Mouse (Mus musculus): ENCODE data around the gene Pld5. TPM values are rescaled to one million over a fixed set of nuclear protein-coding genes. Genes with fewer than 3 reads are reported as not detected.

Pld5 gene
- polyA plus RNA-seq, 1 experiment from 2014 or later, result 0.27 TPM

DNA sequence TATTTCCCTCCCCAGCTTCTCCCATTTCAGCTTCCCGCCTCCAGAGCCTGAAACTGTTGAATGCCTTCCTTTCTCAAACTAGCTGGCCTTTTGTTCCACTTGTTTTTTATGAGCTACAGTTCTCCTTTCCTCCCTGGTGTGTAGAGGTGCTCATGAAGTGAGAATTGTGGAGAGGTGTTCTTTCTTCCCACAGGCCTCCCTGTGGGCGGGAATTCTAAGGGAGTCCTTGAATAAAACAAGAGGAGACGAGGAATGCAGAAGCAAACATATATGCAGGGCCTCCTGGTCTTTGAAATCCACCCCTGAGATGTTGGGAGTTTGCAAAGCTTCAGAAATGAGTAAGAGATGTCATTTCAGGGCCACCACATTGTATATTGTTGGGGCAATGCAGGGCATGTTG, 235.2 kb downstream of the Pld5 start:
- 78% methylated on average over 3 of the region's 3 CpGs for WGBS
- Histone ChIP-seq H3K9me3 (ENCODE audit: control insufficient read depth) (no peaks in the 10 kb centered on the region), H3K9ac (ENCODE audit: low read depth, low read length) (no peak overlapping the region), H3K4me3 (ENCODE audit: low read depth, low read length) (no peak overlapping the region), H3K27me3 (replicated peaks; ENCODE audit: control insufficient read depth, insufficient read depth, low read length) (no peaks in the 10 kb centered on the region), H3K4me1 (replicated peaks; ENCODE audit: control insufficient read depth, insufficient read depth, low read length) (no peaks in the 10 kb centered on the region), H3K27ac (ENCODE audit: low read depth, low read length) (no peak overlapping the region), H3K4me2 (replicated peaks; ENCODE audit: low read depth) (no peak overlapping the region), H3K36me3 (ENCODE audit: control insufficient read depth, insufficient read depth) (no peaks in the 10 kb centered on the region)
- no peak for TF ChIP-seq CTCF (IDR thresholded peaks at IDR 0.05; ENCODE audit: low read depth)
- ATAC-seq, result no peak

DNA sequence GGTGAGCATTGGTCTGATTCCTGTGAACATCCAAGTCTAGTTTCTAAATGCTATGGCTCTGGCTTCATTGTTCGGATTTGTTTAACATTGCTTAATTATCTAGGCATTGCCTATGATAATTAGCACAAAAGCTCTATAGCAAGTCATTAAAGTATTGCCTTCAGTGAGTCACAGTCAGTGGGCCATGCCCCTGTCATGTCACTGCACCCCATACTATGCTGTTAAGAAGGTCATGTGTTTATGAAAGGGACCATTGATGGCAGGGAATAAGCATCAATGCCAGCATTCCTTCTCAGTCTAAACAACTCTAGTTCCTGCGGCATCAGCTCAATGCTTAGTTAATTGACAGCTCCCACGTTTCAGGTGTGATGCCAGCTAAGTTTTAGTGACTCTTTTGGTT, 239.1 kb downstream of the Pld5 start:
- Histone ChIP-seq H3K4me1 (replicated peaks; ENCODE audit: control insufficient read depth, insufficient read depth, low read length) (no peaks in the 10 kb centered on the region), H3K36me3 (ENCODE audit: control insufficient read depth, insufficient read depth) (no peaks in the 10 kb centered on the region), H3K4me2 (replicated peaks; ENCODE audit: low read depth) (no peak overlapping the region), H3K27ac (ENCODE audit: low read depth, low read length) (no peak overlapping the region), H3K9ac (ENCODE audit: low read depth, low read length) (no peak overlapping the region), H3K9me3 (ENCODE audit: control insufficient read depth) (no peaks in the 10 kb centered on the region), H3K4me3 (ENCODE audit: low read depth, low read length) (no peak overlapping the region), H3K27me3 (replicated peaks; ENCODE audit: control insufficient read depth, insufficient read depth, low read length) (no peaks in the 10 kb centered on the region)
- 61% methylated on average over 3 of the region's 3 CpGs for WGBS
- TF ChIP-seq CTCF (IDR thresholded peaks at IDR 0.05; ENCODE audit: low read depth), result no peak
- ATAC-seq, result no peak

DNA sequence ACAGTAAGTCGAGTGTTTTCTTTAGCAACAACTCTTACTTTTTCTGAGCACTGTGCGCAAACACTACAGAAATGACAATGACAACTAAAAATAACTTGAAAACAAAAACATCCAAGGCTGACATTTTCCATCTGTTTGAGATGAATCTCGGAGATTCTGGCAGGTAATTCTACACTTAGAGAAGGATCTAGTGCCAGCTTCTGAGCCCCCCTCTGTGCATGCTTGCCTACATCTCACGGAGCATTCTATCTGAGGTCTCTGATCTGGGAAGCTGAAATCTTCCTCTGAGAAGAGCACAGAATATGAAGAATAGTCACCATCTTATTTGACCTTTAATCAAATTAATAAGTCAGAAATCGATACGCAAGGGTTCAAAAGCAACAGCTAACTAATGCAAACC, 240.4 kb downstream of the Pld5 start:
- no peaks in the 10 kb centered on the region for H3K9me3 ChIP-seq (ENCODE audit: control insufficient read depth)
- no peak overlapping the region for H3K4me2 ChIP-seq (replicated peaks; ENCODE audit: low read depth)
- no peak overlapping the region for H3K27ac ChIP-seq (ENCODE audit: low read depth, low read length)
- no peak overlapping the region for H3K4me3 ChIP-seq (ENCODE audit: low read depth, low read length)
- 89% methylated on average over 6 of the region's 6 CpGs for WGBS
- H3K36me3 ChIP-seq (ENCODE audit: control insufficient read depth, insufficient read depth), result no peaks in the 10 kb centered on the region
- no peaks in the 10 kb centered on the region for H3K27me3 ChIP-seq (replicated peaks; ENCODE audit: control insufficient read depth, insufficient read depth, low read length)
- ATAC-seq, result no peak
- no peak overlapping the region for H3K9ac ChIP-seq (ENCODE audit: low read depth, low read length)
- H3K4me1 ChIP-seq (replicated peaks; ENCODE audit: control insufficient read depth, insufficient read depth, low read length), result no peaks in the 10 kb centered on the region
- no peak for TF ChIP-seq CTCF (IDR thresholded peaks at IDR 0.05; ENCODE audit: low read depth)

DNA sequence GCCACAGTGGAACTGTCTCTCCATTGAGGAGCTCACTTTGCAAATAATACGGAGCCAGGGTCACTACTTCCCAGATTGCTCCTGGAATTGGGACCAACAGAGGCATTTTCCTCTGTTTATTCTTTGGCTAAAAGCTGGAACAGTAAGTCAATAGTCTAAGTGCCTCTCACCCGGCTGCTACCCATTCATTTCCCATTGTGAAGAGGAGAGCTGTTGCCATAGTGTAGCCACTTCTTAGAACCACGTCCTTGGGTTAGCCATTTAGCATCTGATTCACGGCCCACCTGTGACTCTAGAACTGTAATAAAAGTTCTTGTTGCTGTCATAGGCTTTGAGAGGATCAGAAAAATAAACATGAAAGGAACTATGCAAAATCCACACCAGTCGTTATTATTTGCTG, 241.4 kb downstream of the Pld5 start:
- H3K36me3 ChIP-seq (ENCODE audit: control insufficient read depth, insufficient read depth), result no peaks in the 10 kb centered on the region
- no peaks in the 10 kb centered on the region for H3K27me3 ChIP-seq (replicated peaks; ENCODE audit: control insufficient read depth, insufficient read depth, low read length)
- H3K9ac ChIP-seq (ENCODE audit: low read depth, low read length), result no peak overlapping the region
- no peak overlapping the region for H3K4me2 ChIP-seq (replicated peaks; ENCODE audit: low read depth)
- WGBS, result 57% methylated on average over 5 of the region's 5 CpGs
- H3K4me3 ChIP-seq (ENCODE audit: low read depth, low read length), result no peak overlapping the region
- TF ChIP-seq CTCF (IDR thresholded peaks at IDR 0.05; ENCODE audit: low read depth), result no peak
- no peak overlapping the region for H3K27ac ChIP-seq (ENCODE audit: low read depth, low read length)
- no peak for ATAC-seq
- H3K9me3 ChIP-seq (ENCODE audit: control insufficient read depth), result no peaks in the 10 kb centered on the region
- no peaks in the 10 kb centered on the region for H3K4me1 ChIP-seq (replicated peaks; ENCODE audit: control insufficient read depth, insufficient read depth, low read length)

DNA sequence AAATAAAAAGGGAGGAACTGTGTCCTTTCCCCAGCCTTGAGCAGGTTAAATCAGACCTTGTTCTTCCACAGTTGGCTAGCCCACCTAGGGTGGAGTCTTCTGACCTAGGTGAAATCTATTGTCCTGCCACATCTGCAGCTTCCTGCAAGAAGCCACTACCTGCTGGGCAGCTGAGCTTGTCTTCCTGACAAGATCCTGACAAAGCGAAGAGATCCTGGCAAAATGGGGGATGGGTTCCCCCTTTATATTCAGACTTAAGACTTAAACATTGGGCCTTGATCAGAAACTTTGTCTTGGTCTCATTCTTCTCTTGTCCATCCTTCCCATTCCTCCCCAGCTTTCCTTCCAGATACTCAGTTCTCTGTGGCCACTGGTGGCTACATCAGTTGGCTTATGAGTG, 246.0 kb downstream of the Pld5 start:
- Histone ChIP-seq H3K4me3 (ENCODE audit: low read depth, low read length) (no peak overlapping the region), H3K9me3 (ENCODE audit: control insufficient read depth) (no peaks in the 10 kb centered on the region), H3K27me3 (replicated peaks; ENCODE audit: control insufficient read depth, insufficient read depth, low read length) (no peaks in the 10 kb centered on the region), H3K27ac (ENCODE audit: low read depth, low read length) (no peak overlapping the region), H3K4me2 (replicated peaks; ENCODE audit: low read depth) (no peak overlapping the region), H3K9ac (ENCODE audit: low read depth, low read length) (no peak overlapping the region), H3K4me1 (replicated peaks; ENCODE audit: control insufficient read depth, insufficient read depth, low read length) (no peaks in the 10 kb centered on the region), H3K36me3 (ENCODE audit: control insufficient read depth, insufficient read depth) (no peaks in the 10 kb centered on the region)
- no peak for ATAC-seq
- 77% methylated on average over 1 of the region's 1 CpGs for WGBS
- TF ChIP-seq CTCF (IDR thresholded peaks at IDR 0.05; ENCODE audit: low read depth), result no peak

DNA sequence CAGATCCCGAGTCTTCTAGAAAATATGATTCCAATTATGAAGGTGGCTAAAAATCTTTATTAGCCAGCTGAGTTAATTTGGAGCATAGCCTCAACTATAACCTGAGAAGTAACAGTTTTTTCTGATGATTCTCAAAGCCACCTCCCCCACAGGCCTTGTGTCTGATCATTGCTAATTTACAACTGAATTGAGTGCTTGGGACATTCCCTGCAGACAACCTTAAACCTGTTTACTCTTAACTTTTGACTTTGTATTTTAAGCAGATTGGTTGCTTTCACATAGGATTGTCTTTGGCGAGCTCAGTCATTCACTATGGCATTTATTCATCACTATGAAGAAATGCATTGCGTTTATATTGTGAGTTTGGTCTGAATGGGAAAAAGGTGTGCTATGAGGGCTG, 246.7 kb downstream of the Pld5 start:
- Histone ChIP-seq H3K9me3 (ENCODE audit: control insufficient read depth) (no peaks in the 10 kb centered on the region), H3K4me1 (replicated peaks; ENCODE audit: control insufficient read depth, insufficient read depth, low read length) (no peaks in the 10 kb centered on the region), H3K4me3 (ENCODE audit: low read depth, low read length) (no peak overlapping the region), H3K9ac (ENCODE audit: low read depth, low read length) (no peak overlapping the region), H3K4me2 (replicated peaks; ENCODE audit: low read depth) (no peak overlapping the region), H3K36me3 (ENCODE audit: control insufficient read depth, insufficient read depth) (no peaks in the 10 kb centered on the region), H3K27me3 (replicated peaks; ENCODE audit: control insufficient read depth, insufficient read depth, low read length) (no peaks in the 10 kb centered on the region), H3K27ac (ENCODE audit: low read depth, low read length) (no peak overlapping the region)
- no peak for TF ChIP-seq CTCF (IDR thresholded peaks at IDR 0.05; ENCODE audit: low read depth)
- ATAC-seq, result no peak
- 75% methylated on average over 3 of the region's 3 CpGs for WGBS

DNA sequence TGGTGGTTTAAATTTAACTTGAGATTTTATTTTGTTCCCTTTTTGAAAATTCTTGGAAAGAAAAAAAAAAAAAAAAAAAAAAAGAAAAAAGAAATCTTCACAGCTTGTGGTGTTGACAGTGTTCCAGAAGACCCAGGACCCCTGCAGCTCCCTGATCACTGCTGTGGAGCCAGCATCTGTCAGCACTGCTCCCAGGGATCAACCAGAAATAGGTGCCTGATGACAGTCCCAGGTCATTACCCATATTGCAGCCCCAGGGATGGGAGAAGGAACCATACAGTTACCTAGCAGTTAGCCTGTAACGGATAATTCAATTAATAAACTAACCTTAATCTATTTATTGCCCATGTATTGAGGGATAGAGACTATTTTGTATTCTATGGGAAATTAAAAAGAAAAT, 250.6 kb downstream of the Pld5 start:
- no peaks in the 10 kb centered on the region for H3K27me3 ChIP-seq (replicated peaks; ENCODE audit: control insufficient read depth, insufficient read depth, low read length)
- H3K9ac ChIP-seq (ENCODE audit: low read depth, low read length), result no peak overlapping the region
- 48% methylated on average over 1 of the region's 1 CpGs for WGBS
- H3K4me3 ChIP-seq (ENCODE audit: low read depth, low read length), result no peak overlapping the region
- no peak overlapping the region for H3K4me2 ChIP-seq (replicated peaks; ENCODE audit: low read depth)
- TF ChIP-seq CTCF (IDR thresholded peaks at IDR 0.05; ENCODE audit: low read depth), result no peak
- H3K4me1 ChIP-seq (replicated peaks; ENCODE audit: control insufficient read depth, insufficient read depth, low read length), result no peaks in the 10 kb centered on the region
- ATAC-seq, result no peak
- H3K9me3 ChIP-seq (ENCODE audit: control insufficient read depth), result no peaks in the 10 kb centered on the region
- H3K27ac ChIP-seq (ENCODE audit: low read depth, low read length), result no peak overlapping the region
- H3K36me3 ChIP-seq (ENCODE audit: control insufficient read depth, insufficient read depth), result no peaks in the 10 kb centered on the region

All from intestine, postnatal 0 days (tissue).